Mouse (Mus musculus): ENCODE data around the gene Tgm2. TPM values are rescaled to one million over a fixed set of nuclear protein-coding genes. Genes with fewer than 3 reads are reported as not detected.

The Tgm2 gene
- total and polyA plus RNA-seq, 3 experiments, result 18.7 to 37.0 (median 23.5) TPM

- no peak for DNase-seq (ENCODE audit: low spot score)
- H3K4me3 ChIP-seq (ENCODE audit: low read depth, low read length), result no peak overlapping the region
- H3K4me1 ChIP-seq (ENCODE audit: insufficient read depth, low read depth, low read length), result peaks cover 2% of the 10 kb centered on the region; the same call in 1 of the 2 replicates
- peaks cover 85% of the 10 kb centered on the region for H3K36me3 ChIP-seq (replicated peaks)
- H3K27me3 ChIP-seq (ENCODE audit: insufficient read depth, low read length), result no peaks in the 10 kb centered on the region
- ATAC-seq (ENCODE audit: extremely low read depth, insufficient number of reproducible peaks, low FRiP score, poor library complexity, severe bottlenecking), result no peak
- peaks cover 6% of the 10 kb centered on the region; the same call in 1 of the 2 replicates for H3K9me3 ChIP-seq (replicated peaks)
- no peak for TF ChIP-seq CTCF (IDR thresholded peaks at IDR 0.05; ENCODE audit: low read depth, low read length)
Observed at GRCm38 (mm10) chr2:158070885-158071632, 75.2 kb downstream of the Tgm2 start.

DNA sequence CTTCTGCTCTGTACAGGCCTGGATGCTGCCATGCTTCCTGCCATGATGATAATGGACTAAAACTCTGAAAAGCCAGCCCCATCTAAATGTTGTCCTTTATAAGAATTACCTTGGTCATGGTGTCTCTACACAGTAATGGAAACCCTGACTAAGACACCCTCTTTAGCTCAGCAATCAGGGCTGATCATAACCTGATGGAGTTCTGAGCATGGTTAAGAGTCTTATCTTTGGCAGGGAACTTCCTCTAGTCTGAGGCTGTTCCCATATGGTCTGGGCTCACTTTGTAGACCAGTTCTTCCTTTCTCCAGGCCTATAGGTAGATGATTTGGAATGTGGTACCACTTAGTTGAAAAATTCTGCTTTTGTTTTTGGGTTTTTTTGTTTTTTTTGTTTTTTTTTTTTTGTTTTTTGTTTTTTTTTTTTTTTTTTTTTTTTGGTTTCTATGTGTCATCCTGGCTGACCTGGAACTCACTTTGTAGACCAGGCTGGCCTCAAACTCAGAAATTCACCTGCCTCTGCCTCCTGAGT is 77.7 kb downstream of the Tgm2 start:
- DNase-seq (ENCODE audit: low spot score), result no peak
- no peak for ATAC-seq (ENCODE audit: extremely low read depth, insufficient number of reproducible peaks, low FRiP score, poor library complexity, severe bottlenecking)
- Histone ChIP-seq H3K9me3 (replicated peaks) (no peaks in the 10 kb centered on the region), H3K36me3 (replicated peaks) (peaks cover 85% of the 10 kb centered on the region), H3K4me1 (ENCODE audit: insufficient read depth, low read depth, low read length) (peaks cover 8% of the 10 kb centered on the region), H3K27me3 (ENCODE audit: insufficient read depth, low read length) (no peaks in the 10 kb centered on the region), H3K4me3 (ENCODE audit: low read depth, low read length) (no peak overlapping the region)
- TF ChIP-seq CTCF (IDR thresholded peaks at IDR 0.05; ENCODE audit: low read depth, low read length), result no peak
- no peak for TF ChIP-seq GATA2 (IDR thresholded peaks at IDR 0.05; ENCODE audit: borderline replicate concordance, low read depth, low read length)
- TF ChIP-seq GATA1 (IDR thresholded peaks at IDR 0.05; ENCODE audit: borderline replicate concordance, low read length), result no peak
- TF ChIP-seq POLR2AphosphoS5 (IDR thresholded peaks at IDR 0.05; ENCODE audit: insufficient replicate concordance, low read depth, low read length), result no peak
- TF ChIP-seq TAL1 (conservative IDR thresholded peaks at IDR 0.05; ENCODE audit: low read depth, low read length), result no peak

DNA sequence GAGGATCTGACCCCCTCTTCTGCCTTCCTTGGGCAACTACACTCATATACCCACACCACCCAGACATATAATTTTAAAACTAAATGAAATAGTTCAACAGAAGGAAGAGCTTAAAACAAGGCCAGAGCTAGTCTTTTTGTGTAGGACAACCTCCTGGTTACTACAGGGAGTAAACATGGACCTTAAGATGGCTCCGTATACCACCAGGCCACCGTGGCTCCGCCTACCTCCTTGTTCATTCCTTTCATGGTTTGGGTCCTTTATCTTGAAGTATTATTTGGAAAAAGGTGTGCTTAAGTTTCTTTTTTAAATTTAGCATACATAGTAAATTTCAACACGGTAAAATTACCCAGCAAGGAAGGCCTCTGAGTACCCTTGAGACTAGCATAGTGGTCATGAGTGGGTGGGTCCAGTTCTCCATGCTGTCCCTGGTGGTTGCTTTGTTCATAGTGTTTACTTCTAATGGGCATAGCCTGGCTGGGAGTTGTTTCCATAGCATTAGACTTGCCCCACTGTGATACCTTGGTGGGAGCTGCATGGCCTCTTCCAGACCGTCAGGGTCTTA is 78.9 kb downstream of the Tgm2 start:
- DNase-seq (ENCODE audit: low spot score) (no peak), ATAC-seq (ENCODE audit: extremely low read depth, insufficient number of reproducible peaks, low FRiP score, poor library complexity, severe bottlenecking) (no peak)
- peaks cover 83% of the 10 kb centered on the region for H3K36me3 ChIP-seq (replicated peaks)
- no peak overlapping the region for H3K4me3 ChIP-seq (ENCODE audit: low read depth, low read length)
- no peak for TF ChIP-seq TAL1 (conservative IDR thresholded peaks at IDR 0.05; ENCODE audit: low read depth, low read length)
- no peak for TF ChIP-seq GATA1 (IDR thresholded peaks at IDR 0.05; ENCODE audit: borderline replicate concordance, low read length)
- TF ChIP-seq GATA2 (IDR thresholded peaks at IDR 0.05; ENCODE audit: borderline replicate concordance, low read depth, low read length), result no peak
- TF ChIP-seq CTCF (IDR thresholded peaks at IDR 0.05; ENCODE audit: low read depth, low read length), result no peak
- no peak for TF ChIP-seq POLR2AphosphoS5 (IDR thresholded peaks at IDR 0.05; ENCODE audit: insufficient replicate concordance, low read depth, low read length)
- H3K27me3 ChIP-seq (ENCODE audit: insufficient read depth, low read length), result no peaks in the 10 kb centered on the region
- H3K4me1 ChIP-seq (ENCODE audit: insufficient read depth, low read depth, low read length), result peaks cover 8% of the 10 kb centered on the region
- no peaks in the 10 kb centered on the region for H3K9me3 ChIP-seq (replicated peaks)

DNA sequence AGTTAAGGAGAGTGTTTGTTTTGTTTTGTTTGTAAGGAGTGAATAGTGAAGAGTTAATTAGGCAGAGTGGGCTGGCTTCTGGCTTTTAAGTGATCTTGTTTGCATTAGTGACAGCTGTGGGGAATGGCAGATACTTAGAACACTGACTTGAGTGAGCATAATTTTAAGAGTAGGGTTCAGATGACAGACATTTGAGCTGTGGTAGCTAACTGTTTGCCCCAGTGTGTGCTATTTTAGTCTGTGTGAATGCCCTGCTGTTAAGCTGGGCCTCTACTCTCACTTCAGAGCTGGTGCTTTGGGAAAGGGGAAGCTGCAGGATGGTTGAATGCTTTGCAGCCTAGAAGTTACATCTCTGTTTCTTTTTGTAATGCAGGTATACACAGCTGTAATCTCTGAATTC is 79.8 kb downstream of the Tgm2 start:
- H3K4me3 ChIP-seq (ENCODE audit: low read depth, low read length), result no peak overlapping the region
- peaks cover 83% of the 10 kb centered on the region for H3K36me3 ChIP-seq (replicated peaks)
- no peaks in the 10 kb centered on the region for H3K9me3 ChIP-seq (replicated peaks)
- peaks cover 8% of the 10 kb centered on the region for H3K4me1 ChIP-seq (ENCODE audit: insufficient read depth, low read depth, low read length)
- H3K27me3 ChIP-seq (ENCODE audit: insufficient read depth, low read length), result no peaks in the 10 kb centered on the region
- ATAC-seq (ENCODE audit: extremely low read depth, insufficient number of reproducible peaks, low FRiP score, poor library complexity, severe bottlenecking) (no peak), DNase-seq (ENCODE audit: low spot score) (no peak)
- TF ChIP-seq GATA1 (IDR thresholded peaks at IDR 0.05; ENCODE audit: borderline replicate concordance, low read length), result no peak
- TF ChIP-seq POLR2AphosphoS5 (IDR thresholded peaks at IDR 0.05; ENCODE audit: insufficient replicate concordance, low read depth, low read length), result no peak
- no peak for TF ChIP-seq GATA2 (IDR thresholded peaks at IDR 0.05; ENCODE audit: borderline replicate concordance, low read depth, low read length)
- TF ChIP-seq TAL1 (conservative IDR thresholded peaks at IDR 0.05; ENCODE audit: low read depth, low read length), result no peak
- no peak for TF ChIP-seq CTCF (IDR thresholded peaks at IDR 0.05; ENCODE audit: low read depth, low read length)

Other genes starting within 250 kb of the Tgm2 start
- not detected in 2 replicates for gene Vstm2l, start 231.8 kb downstream of the Tgm2 start, total RNA-seq (2014; fragmentation: Nextera tagmentation)
- not detected in 2 replicates for gene Vstm2l, start 231.8 kb downstream of the Tgm2 start, total RNA-seq (2017)
- not detected in 2 replicates for gene Vstm2l, start 231.8 kb downstream of the Tgm2 start, polyA plus RNA-seq (2012)
- 39.7 and 40.0 TPM in 2 replicates for gene Tti1, start 118.0 kb downstream of the Tgm2 start, total RNA-seq (2014; fragmentation: Nextera tagmentation)
- gene Tti1, start 118.0 kb downstream of the Tgm2 start, total RNA-seq (2017), result 24.7 and 24.8 TPM in 2 replicates
- 3.9 and 9.4 TPM in 2 replicates for gene Tti1, start 118.0 kb downstream of the Tgm2 start, polyA plus RNA-seq (2012)
- gene Rprd1b, start 117.9 kb downstream of the Tgm2 start, total RNA-seq (2014; fragmentation: Nextera tagmentation), result 37.9 and 45.8 TPM in 2 replicates
- gene Rprd1b, start 117.9 kb downstream of the Tgm2 start, total RNA-seq (2017), result 25.6 and 28.7 TPM in 2 replicates
- 36.2 and 49.0 TPM in 2 replicates for gene Rprd1b, start 117.9 kb downstream of the Tgm2 start, polyA plus RNA-seq (2012)
- gene D630003M21Rik, start 82.8 kb upstream of the Tgm2 start, total RNA-seq (2014; fragmentation: Nextera tagmentation), result not detected in 2 replicates
- gene D630003M21Rik, start 82.8 kb upstream of the Tgm2 start, total RNA-seq (2017), result under 0.01 TPM in 1 of 2 replicates, not detected in the other
- gene D630003M21Rik, start 82.8 kb upstream of the Tgm2 start, polyA plus RNA-seq (2012), result not detected in 2 replicates
- not detected in 2 replicates for gene Bpi, start 111.7 kb upstream of the Tgm2 start, total RNA-seq (2014; fragmentation: Nextera tagmentation)
- gene Bpi, start 111.7 kb upstream of the Tgm2 start, total RNA-seq (2017), result not detected in 2 replicates
- gene Bpi, start 111.7 kb upstream of the Tgm2 start, polyA plus RNA-seq (2012), result not detected in 2 replicates
- gene Lbp, start 160.1 kb upstream of the Tgm2 start, total RNA-seq (2014; fragmentation: Nextera tagmentation), result not detected in 2 replicates
- 0.06 TPM in 1 of 2 replicates, not detected in the other for gene Lbp, start 160.1 kb upstream of the Tgm2 start, total RNA-seq (2017)
- 0.04 TPM in 1 of 2 replicates, not detected in the other for gene Lbp, start 160.1 kb upstream of the Tgm2 start, polyA plus RNA-seq (2012)
- not detected in 2 replicates for gene Snhg11, start 229.2 kb upstream of the Tgm2 start, total RNA-seq (2014; fragmentation: Nextera tagmentation)
- 0.12 and 0.22 TPM in 2 replicates for gene Snhg11, start 229.2 kb upstream of the Tgm2 start, total RNA-seq (2017)
- not detected in 2 replicates for gene Snhg11, start 229.2 kb upstream of the Tgm2 start, polyA plus RNA-seq (2012)

Measured in G1E (cell line).